In the genomic region with DNA sequence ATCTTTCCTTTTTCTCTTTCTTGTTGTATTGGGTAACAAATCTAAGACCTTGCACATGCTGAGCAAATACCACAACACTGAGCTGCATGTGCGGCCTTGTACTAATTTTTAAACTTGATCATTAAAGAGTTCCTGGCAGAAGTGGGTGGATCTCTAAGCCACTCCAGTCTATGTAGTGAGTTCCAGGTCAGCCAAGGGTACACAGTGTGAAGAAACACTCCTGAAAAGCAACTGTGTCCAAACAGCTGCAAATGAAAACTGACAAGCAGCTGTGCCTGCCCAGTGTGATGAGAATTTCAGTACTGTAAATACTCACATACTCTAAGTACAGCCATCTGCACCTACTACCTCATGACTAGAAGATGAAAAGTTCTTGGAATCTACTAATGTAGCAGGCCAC, we compare ENCODE assay signal across 12 mouse cellular contexts.
"Had no signal": no experiment of that assay in that cellular context is flagged by ENCODE, and none has a peak within 500 bp of the region (broad histone marks: within the 10 kb centered on the region; RNA-seq: fewer than 3 reads in every experiment).

No protein-coding gene starts in this region.

- DNase-seq: gastrocnemius, adult 2 months; gastrocnemius, postnatal 10 days; gastrocnemius, postnatal 25 days; heart, adult 18-20 months; heart, postnatal 10 days; heart, postnatal 4 days; kidney, adult 18-20 months; kidney, adult 8-10 months; kidney, postnatal 10 days; kidney, postnatal 25 days; kidney, postnatal 4 days; left cerebral cortex, postnatal 4 days had no signal
